Mouse (Mus musculus) ovary, postnatal 36 days (tissue): ENCODE results near the gene Ccnl2.

Experiments
- DNase-seq: peaks from one replicate; pipeline ENCODE4 v3.0.0; 2022; ENCODE audit warnings: low spot score, mixed read lengths

Ccnl2 gene

DNA sequence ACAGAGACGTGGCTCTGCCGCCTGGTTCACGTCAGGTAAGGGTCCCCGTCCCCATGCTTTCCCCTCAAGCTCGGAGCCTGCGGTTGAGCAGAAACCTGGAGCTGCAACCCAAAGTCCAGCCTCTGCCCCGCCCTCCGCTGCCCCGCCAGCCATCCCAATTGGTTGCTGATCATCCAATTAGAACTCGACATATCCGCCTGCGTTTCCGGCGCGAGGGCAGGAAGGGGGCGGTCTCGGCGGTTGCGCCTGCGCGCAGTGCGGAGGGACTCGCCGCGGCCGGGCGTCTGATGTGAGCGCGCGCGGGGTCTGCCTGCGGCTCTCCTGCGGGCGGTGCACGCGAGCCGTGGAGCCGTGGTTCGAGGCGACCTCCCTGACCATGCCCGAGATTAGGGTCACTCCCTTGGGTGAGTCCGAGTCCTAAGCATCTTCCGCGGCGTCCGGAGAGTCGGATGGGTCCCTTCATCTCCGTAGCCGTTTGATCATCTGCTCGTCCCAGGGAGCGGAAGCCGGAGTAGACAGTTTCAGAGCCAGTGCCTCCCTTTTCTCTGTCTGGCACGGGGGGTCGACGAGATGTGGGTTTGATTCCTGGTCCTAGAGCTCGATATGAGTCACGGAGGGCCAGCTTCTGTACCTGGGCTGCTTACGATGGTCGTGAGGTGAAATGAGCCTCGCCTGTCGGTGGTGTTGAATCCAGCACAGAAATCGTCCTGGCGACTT, 57.2 kb downstream of the Ccnl2 start, which contains the start of the genes Cptp and Ints11:
Gene Cptp (minus strand): TSS at position 124 of the 717 bp plus-strand sequence.
Gene Ints11 (plus strand): TSS at position 230 of the 717 bp plus-strand sequence.
- peak; percentile 96 for DNase-seq

DNA sequence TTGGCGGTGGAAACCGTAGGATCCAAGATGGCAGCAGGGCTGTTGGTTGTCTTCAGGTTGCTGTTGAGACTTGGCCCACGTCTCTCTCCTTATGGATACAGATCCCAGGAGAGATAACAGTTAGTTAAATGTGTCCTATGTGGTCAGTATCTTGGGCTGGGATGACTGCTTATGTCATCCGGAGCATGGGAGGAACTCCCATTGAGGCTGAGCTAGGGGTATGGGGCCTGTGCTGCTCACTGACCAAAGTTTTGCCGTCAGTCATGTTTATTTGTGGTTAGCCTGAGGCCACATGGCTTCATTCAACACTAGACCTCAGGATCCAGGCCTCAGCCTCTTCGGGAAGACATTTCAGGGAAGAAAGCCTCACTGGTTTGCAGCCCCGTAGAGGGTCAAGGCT, 59.1 kb downstream of the Ccnl2 start:
- DNase-seq = no peak
